In genomic region chr8:46470792-46471781, GRCm38 (mm10) we compare ENCODE assay signal across 8 mouse cellular contexts. TPM values are rescaled to one million over a fixed set of nuclear protein-coding genes. Genes with fewer than 3 reads are reported as not detected.
A peak's percentile ranks its signal among the peaks of the same experiment; 100 is the strongest.
DNase-seq lines count a peak whose midpoint lies in the region; ATAC-seq and TF ChIP-seq lines count a peak whose summit lies in the region.

TSS of gene Acsl1 (plus strand) at chr8:46471037.

- no peaks in the 10 kb centered on the region for H3K9me3 ChIP-seq in hindbrain, postnatal 0 days (ENCODE audit: low read length)

- H3K4me1 ChIP-seq in hindbrain, postnatal 0 days (ENCODE audit: insufficient read depth, low read length) = no peaks in the 10 kb centered on the region

- DNase-seq in ZHBTc4 (ENCODE audit: low read depth, low spot score) = peak; percentile 99
- peak; percentile 82 to 95 for DNase-seq in cerebellum, postnatal 4 days (ENCODE audit: low spot score in 2 of 2)
- DNase-seq in gastrocnemius, adult 2 months = peak; percentile 100
- peak; percentile 96 for DNase-seq in hindbrain, postnatal 0 days (ENCODE audit: low spot score)
- DNase-seq in left cerebral cortex, adult 2 months (ENCODE audit: extremely low spot score in 1 of 2, low spot score in 2 of 2) = peak; percentile 96 to 97
- peak; percentile 96 for DNase-seq in right cerebral cortex, postnatal 14 days
- peak; percentile 99 to 100 for DNase-seq in urinary bladder, postnatal 36 days (ENCODE audit: low spot score in 2 of 2)

- H3K27me3 ChIP-seq in hindbrain, postnatal 0 days (ENCODE audit: insufficient read depth, low read length) = no peaks in the 10 kb centered on the region

- no peaks in the 10 kb centered on the region for H3K36me3 ChIP-seq in hindbrain, postnatal 0 days (ENCODE audit: insufficient read depth, low read length)

- H3K4me2 ChIP-seq in hindbrain, postnatal 0 days (ENCODE audit: low read depth, low read length) = peak within 1 kb of the TSS; percentile 83

- H3K9ac ChIP-seq in hindbrain, postnatal 0 days (replicated peaks; ENCODE audit: low read length) = peak within 1 kb of the TSS; percentile 96

- intact Hi-C loops in gastrocnemius, adult 2 months (cut with DNase I) = loop anchor here (2.0 to 10.0 kb wide), 4 partner anchors 41 to 226 kb away; no protein-coding TSS in a partner anchor
- intact Hi-C loops in left cerebral cortex, adult 2 months (cut with DNase I) = loop anchor here (5.0 kb wide), 2 partner anchors 61 to 874 kb away; no protein-coding TSS in a partner anchor

- no peak for TF ChIP-seq CTCF in gastrocnemius, adult 2 months (IDR thresholded peaks at IDR 0.05)
- TF ChIP-seq CTCF in hindbrain, postnatal 0 days (IDR thresholded peaks at IDR 0.05; ENCODE audit: low read depth) = no peak
- TF ChIP-seq CTCF in left cerebral cortex, adult 2 months (IDR thresholded peaks at IDR 0.05) = no peak

- H3K4me3 ChIP-seq in gastrocnemius, adult 2 months = peak within 1 kb of the TSS; percentile 96
- peak within 1 kb of the TSS; percentile 94 for H3K4me3 ChIP-seq in hindbrain, postnatal 0 days (ENCODE audit: low read length)
- H3K4me3 ChIP-seq in left cerebral cortex, adult 2 months = peak within 1 kb of the TSS; percentile 67

- H3K27ac ChIP-seq in gastrocnemius, adult 2 months = peak within 1 kb of the TSS; percentile 96
- peak within 1 kb of the TSS; percentile 95 for H3K27ac ChIP-seq in hindbrain, postnatal 0 days
- peak within 1 kb of the TSS; percentile 95 for H3K27ac ChIP-seq in left cerebral cortex, adult 2 months

- 2% methylated on average over 78 of the region's 106 CpGs for whole genome bisulfite sequencing in hindbrain, postnatal 0 days

- peak; percentile 96 for ATAC-seq in hindbrain, postnatal 0 days
- peak; percentile 87 for ATAC-seq in megakaryocyte, adult 5-6 weeks (ENCODE audit: poor library complexity, severe bottlenecking)

RNA-seq across cellular contexts. Expression of gene Acsl1, which starts in this region (rescaled TPM):
- 100 to 1,000 TPM; 224 to 367 TPM for total RNA-seq in gastrocnemius, adult 2 months (2021)
- 29.0 and 40.3 TPM in 2 replicates for total RNA-seq in hindbrain, postnatal 0 days (2014; rRNA removed)
- 25.6 and 26.7 TPM in 2 replicates for polyA plus RNA-seq in hindbrain, postnatal 0 days (2015; fragmentation: Nextera tagmentation; extraction: Ambion mirVana)
- 10 to 100 TPM; 41.4 to 45.8 TPM for total RNA-seq in left cerebral cortex, adult 2 months (2021)
- 51.0 and 67.3 TPM in 2 replicates for total RNA-seq in megakaryocyte, adult 5-6 weeks (2015)
- total RNA-seq in megakaryocyte, adult 5-6 weeks (2017) = 97.1 and 125 TPM in 2 replicates

Comparison
In these comparisons a context has a peak if more than half of its experiments do, and no peak if none do; other contexts are left out.
1. Peak in every context shown above with its lines: DNase-seq, ATAC-seq, H3K4me3 ChIP-seq and H3K27ac ChIP-seq.